Mouse (Mus musculus) kidney, postnatal 36 days (tissue): ENCODE measurements at regions not wholly inside any gene's neighbourhood (a gene's known extent, or its start where the extent isn't known, plus 50 kb on each side); places are given as distances from the start of the nearest gene placed in this dataset.

Source experiments
- DNase-seq, 2 experiments: peaks; one replicate each; pipeline ENCODE4 v3.0.0; 2021 to 2022; ENCODE audit warnings: mixed read lengths in 2 of 2

DNA sequence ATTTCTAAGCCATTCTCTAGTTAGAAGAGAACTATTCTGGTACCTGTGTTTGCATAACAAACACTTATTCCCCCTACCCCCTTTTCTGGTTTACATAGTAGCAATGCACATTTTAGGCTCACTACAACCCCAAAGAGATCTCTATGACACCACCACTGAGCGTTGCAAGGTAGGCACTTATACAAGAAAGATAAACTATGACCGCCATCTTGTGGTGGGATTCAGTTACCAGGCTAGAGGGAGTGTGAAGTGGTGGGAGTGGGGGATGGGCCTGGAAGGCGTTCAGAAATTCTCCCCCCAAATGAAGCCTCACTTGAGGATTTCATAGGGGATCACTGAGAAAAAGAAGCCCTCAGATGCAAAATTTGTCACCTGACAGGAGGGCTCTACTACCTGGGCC, 64.4 kb upstream of the Fst start:
- no peak for DNase-seq

GRCm38 (mm10) chr13:114526856-114527255, 68.1 kb upstream of the Fst start:
- DNase-seq, result no peak

DNA sequence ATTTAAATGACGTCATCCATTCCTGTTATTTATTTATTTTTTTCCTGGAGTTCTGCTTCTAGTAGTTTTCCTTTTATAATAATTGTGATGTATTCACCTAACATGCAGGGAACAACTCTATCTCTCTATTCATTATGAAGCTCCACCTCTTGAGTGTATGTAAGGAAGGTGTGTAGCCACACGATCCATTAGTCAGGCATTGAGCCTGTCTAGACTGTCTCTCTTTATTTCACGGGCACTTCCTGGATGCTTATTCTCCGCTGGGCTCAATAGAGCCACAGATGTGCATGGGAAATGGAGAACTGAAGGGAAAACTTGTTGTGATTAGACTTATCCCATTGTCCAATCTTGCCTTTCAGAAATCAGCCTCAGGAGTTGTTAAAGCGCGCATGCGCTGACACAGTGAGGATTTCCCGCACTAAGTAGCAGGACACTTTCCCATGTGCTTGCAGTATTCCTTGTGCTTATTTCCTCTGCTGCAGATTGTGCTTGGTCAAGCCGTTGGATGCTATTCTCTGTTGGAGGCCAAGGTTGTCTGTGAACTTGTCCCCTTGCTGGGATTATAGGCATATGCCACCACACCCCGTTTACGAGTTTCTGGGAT, 71.5 kb upstream of the Fst start:
- no peak for DNase-seq

DNA sequence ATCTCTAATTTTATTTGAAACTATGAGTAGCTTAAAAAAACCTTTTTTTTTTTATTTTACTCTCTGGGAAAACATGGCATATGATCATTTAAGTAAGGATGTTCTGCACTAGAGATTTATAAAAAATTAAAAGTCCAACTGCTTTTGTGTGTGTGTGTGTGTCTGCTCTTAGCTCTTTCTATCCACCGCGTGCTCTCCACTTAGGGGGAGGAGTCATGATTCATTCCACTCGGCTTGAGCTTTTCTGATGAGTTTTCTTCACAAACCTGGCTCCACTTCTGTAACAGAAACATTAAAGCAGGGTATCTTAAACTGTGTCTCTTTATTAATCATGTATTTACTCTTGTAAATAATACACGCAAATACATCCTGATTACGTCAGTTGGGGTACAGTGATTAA, 73.0 kb upstream of the Fst start:
- no peak for DNase-seq

DNA sequence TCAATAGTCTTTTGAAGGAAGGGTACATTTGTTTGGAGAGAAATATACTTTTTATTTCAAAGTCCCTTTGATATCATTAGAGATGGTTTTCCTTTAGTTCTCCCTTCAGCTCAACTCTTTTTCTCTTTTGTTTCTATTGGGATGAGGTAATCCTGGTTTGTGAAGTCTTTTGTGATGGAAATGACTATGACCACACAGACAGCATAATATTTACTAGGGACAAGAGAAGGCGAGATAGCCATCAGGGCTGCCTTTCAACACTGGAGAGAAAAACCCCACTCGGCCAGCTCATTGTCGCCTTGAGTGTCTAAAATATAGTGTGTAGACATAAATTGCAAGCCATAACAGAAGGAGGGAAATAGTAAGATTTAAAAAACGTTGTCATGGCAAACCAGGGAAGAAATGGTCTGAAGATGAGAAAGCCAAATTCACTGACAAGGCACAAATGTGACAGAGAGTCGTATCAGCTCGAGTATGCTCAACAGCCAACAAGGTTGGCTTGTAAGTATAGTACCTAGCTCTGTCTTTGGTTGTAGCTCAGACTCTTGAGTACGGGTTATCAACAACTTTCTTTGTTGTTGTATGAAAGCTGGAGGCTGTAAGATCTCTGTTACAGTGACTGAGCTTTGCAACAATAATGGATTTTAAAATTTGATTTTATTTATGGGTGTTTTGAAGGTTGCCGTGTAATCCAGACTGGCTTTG, 73.8 kb upstream of the Fst start:
- DNase-seq, result no peak

DNA sequence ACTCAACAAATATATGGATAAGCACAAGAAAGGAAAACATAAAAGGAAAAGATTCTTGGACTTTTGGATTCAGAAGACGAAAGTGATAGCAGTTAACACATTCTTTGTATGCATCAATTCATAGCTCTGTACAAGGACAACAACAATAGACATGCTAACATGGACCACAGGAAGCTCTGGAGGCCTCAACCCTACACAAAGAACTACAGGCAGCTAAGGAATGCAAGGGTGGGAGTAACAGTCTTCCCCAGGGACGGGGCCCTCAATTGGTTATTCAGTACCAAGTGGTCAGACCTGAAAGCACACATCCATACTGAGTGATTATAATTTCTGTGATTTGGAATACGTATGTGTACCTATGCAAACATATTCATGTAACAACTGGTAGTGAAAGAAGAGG, 75.8 kb upstream of the Fst start:
- DNase-seq, result no peak

- no peak for DNase-seq
Measured at GRCm38 (mm10) chr13:114535721-114536120, 77.0 kb upstream of the Fst start.

DNA sequence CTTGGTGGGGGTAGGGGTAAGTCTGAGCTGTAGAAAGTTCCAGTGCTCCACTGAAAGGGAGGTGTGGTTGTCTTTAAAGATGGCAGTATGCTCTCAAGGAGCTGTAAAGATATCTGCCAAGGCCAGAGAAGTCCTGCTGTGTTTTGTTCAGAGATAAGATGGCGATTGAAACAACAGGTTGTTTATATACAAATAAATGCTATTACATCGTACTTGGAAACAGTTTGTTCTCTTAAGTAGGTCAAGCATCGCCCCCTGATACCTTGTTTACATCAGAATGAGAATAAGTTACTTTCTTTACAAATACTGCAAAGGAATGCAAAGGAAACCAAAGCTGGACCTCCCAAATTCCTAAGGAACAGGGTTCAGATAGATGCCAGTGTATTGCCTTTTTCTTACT, 113.0 kb upstream of the Fst start:
- no peak for DNase-seq

DNA sequence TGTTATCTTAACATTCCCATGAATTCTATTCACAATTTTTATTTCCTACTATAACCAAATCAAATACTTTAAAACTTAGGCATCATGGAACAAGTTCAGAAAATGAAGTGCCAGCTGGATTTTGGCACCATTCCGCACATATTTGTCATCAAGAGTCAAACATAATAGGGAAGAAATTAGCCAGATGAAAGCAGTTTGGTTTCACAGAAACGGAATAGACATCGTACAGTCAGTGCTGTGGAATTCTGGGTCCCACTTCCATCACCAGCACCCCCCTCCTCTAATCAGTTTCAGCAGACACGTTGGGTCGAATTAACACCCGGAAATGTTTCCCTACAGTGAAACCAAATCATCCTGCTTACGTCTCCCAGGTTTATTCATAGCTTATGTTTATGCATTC, 125.8 kb upstream of the Fst start:
- DNase-seq, result no peak

DNA sequence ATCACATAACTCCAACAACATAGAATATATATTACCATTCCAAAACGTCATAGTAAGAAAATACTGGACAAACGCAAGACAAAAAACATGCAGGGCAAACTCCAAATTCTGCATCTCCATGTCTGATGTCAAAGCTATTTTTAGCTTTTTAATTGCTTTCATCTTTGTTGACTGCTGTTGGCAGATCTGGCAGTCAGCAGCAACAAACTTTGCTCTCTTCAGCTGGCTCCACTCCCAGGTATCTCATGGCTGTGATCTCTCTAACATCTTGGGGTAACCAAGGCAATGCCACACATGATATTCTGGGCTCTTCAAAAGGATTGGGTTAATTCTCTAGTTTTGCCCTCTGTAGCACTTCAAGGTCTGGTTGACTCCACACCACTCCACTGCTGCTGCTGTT, 128.9 kb upstream of the Fst start:
- DNase-seq, result peak; percentile 65 to 67

DNA sequence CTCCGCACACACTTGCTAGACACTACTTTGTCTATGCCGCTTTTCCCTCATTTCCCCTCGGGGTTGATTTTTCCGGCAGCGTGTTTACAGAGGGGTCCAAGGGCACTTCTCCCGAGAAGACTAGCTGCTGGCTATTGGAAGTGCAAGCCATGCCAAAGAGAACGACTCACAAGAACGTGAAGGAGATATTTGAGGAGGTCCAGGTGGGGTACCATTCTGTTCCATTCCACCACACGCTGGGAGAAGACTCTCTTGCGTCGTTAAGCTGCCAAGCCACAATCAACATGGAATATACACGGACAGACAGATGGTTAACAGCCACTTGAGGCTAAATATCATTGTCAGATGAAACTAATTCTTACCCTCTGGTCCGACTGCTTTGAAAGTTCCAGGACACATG, 144.6 kb upstream of the Fst start:
- no peak for DNase-seq

GRCm38 (mm10) chr13:114604037-114604694, 145.4 kb upstream of the Fst start:
- no peak for DNase-seq

GRCm38 (mm10) chr13:114613909-114614308, 155.2 kb upstream of the Fst start:
- no peak for DNase-seq

DNA sequence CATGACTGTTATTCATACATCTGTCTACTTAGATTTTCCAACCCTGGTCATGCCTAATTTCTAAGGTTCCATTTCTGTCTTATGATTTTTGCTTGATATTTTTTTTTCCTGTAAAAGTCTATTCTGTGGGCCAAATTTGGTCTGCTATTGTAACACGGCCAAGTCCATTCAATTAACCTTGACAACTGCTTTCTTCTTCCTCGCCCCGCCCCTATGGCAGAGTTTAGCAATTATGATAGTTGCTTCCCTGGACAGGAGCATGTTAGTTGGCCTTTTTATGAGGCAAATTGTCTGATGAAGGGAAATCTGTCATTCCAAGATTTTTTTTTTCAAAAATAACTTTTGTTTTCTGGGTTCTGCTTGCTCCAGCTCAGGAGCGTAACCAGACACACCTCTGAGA, 160.7 kb upstream of the Fst start:
- DNase-seq, result no peak

GRCm38 (mm10) chr13:114636731-114637130, 178.0 kb upstream of the Fst start:
- DNase-seq, result peak; percentile 22 to 26

GRCm38 (mm10) chr13:114639531-114639930, 178.5 kb upstream of the Mocs2 start:
- DNase-seq, result no peak

- DNase-seq, result no peak
Measured at GRCm38 (mm10) chr13:114641688-114642390, 176.2 kb upstream of the Mocs2 start.

- no peak for DNase-seq
Measured at GRCm38 (mm10) chr13:114642901-114643491, 175.0 kb upstream of the Mocs2 start.

DNA sequence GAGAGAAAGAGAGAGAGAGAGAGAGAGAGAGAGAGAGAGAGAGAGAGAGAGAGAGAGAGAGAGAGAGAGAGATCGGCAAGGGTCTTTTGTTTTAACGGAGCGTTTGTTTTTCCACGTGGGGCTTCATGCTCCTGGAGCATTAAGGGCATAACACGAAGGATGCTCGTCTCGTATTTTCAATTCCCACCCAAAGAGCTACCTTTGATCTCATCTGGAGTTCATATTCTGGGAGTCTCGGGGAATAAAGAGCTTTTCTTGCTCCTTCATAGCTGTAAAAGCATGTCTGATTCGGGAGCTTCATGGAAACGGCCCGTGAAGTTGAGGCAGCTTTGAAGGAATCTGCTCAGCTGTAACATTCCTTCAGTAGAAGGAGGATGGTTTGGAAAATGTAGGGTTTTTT, 174.5 kb upstream of the Mocs2 start:
- no peak for DNase-seq

- no peak for DNase-seq
Measured at GRCm38 (mm10) chr13:114654267-114654666, 163.8 kb upstream of the Mocs2 start.

- DNase-seq, result no peak
Measured at GRCm38 (mm10) chr13:114654953-114655586, 163.0 kb upstream of the Mocs2 start.

DNA sequence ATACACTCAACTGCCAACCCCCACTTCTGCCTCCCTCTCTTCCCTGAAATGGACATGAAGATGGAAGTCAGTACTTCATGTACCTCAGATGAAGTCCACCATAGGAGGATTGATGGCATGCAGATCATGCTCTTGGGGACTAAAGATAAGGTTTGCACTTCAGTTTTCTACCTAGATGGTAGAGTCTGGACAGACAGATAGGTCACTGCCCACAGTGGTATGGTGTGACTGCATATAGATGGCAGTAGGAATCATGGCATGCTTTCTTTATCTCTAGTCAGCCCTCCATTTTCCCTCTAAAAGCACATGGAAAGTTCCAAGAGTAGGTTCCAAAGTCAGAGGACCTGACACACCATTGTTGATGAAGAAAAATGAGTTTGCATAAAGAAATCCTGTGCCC, 145.6 kb upstream of the Mocs2 start:
- no peak for DNase-seq
